Mouse (Mus musculus): ENCODE measurements around the gene D430042O09Rik. TPM values are rescaled to one million over a fixed set of nuclear protein-coding genes. Genes with fewer than 3 reads are reported as not detected.

Gene D430042O09Rik
- total RNA-seq, 2 experiments from 2014 or later, result 5.3 to 6.2 TPM

GRCm38 (mm10) chr7:125828561-125828960, 120.9 kb downstream of the D430042O09Rik start:
- Histone ChIP-seq H3K4me3 (no peak overlapping the region), H3K27ac (no peak overlapping the region)
- intact Hi-C loops (cut with DNase I), result no loop called here
- DNase-seq, result no peak
- no peak for TF ChIP-seq CTCF (IDR thresholded peaks at IDR 0.05)

DNA sequence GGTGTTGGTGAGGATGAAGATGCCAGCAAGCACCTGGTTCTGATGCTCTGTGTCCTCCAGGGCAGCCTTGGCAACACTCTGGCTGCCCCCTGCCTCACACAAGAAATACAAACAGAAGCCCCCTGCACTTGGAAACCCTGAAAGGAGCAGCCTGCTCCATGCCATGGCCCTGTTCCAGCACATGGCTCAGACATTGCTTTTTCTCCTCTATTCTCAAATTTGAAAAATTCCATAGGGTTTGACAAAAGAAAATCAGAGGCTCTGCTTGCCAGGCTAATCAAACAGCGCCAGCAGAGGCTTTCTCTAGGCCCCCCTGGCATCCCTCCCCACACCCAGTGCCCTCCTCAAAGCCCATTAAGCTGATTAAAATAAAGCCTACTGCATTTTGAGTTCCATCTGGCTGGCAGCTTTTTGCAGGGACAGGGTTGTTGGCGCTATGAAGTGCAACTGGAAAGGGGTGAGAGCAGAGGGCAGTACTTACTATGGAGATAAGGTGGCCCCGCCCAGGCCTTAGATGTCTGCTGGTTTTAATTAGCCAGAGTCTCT, 121.5 kb downstream of the D430042O09Rik start:
- no peak overlapping the region for H3K27ac ChIP-seq
- DNase-seq, result no peak
- H3K4me3 ChIP-seq, result no peak overlapping the region
- TF ChIP-seq CTCF (IDR thresholded peaks at IDR 0.05), result no peak
- intact Hi-C loops (cut with DNase I), result no loop called here

- no peak for TF ChIP-seq CTCF (IDR thresholded peaks at IDR 0.05)
- Histone ChIP-seq H3K4me3 (no peak overlapping the region), H3K27ac (no peak overlapping the region)
- intact Hi-C loops (cut with DNase I), result no loop called here
- no peak for DNase-seq
Observed at GRCm38 (mm10) chr7:125832767-125833166, 125.1 kb downstream of the D430042O09Rik start.

- no peak for TF ChIP-seq CTCF (IDR thresholded peaks at IDR 0.05)
- intact Hi-C loops (cut with DNase I), result no loop called here
- H3K27ac ChIP-seq, result no peak overlapping the region
- DNase-seq, result no peak
- no peak overlapping the region for H3K4me3 ChIP-seq
Observed at GRCm38 (mm10) chr7:125833471-125833870, 125.8 kb downstream of the D430042O09Rik start.

GRCm38 (mm10) chr7:125838078-125838742, 130.5 kb downstream of the D430042O09Rik start:
- no peak overlapping the region for H3K4me3 ChIP-seq
- intact Hi-C loops (cut with DNase I), result no loop called here
- no peak overlapping the region for H3K27ac ChIP-seq
- DNase-seq, result no peak
- TF ChIP-seq CTCF (IDR thresholded peaks at IDR 0.05), result no peak

DNA sequence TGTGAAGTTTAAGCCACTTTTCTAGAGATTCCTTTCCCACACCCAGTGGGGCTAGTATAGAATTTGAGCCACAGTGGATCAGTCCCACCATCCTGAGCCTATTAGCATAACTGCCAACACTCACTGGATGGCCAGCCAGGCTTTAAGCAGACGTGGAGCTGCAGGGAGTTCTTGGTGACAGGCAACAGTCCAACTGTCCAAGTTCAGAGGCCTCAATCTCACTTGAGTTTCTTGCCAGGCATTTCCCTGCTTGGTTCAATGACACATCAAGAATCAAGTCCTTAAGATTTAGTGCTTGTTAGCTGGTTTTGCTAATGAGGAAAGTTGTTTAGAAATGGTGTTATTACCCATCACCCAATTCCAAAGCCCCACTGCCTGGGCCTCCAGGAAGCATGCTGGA, 137.9 kb downstream of the D430042O09Rik start:
- intact Hi-C loops (cut with DNase I), result no loop called here
- TF ChIP-seq CTCF (IDR thresholded peaks at IDR 0.05), result no peak
- DNase-seq, result no peak
- H3K27ac ChIP-seq, result no peak overlapping the region
- no peak overlapping the region for H3K4me3 ChIP-seq

- no peak overlapping the region for H3K27ac ChIP-seq
Observed at GRCm38 (mm10) chr7:125846866-125847527, 139.3 kb downstream of the D430042O09Rik start.

DNA sequence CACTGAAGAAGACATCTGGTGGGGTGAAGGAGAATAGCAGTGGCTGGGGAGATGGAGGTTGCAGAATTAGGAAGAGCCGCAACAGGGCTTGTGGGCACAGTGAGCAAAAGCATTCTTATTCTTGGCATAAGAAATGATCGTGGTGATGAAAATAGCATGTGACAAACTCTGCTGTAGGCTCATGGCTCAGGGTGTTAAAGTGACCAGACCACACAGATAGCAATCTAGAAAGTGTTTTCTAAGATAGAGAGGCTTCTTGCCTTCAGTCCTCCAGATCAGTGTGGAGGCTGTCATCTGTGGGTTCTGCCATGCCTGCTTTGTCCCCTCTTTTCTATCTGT, 139.8 kb downstream of the D430042O09Rik start:
- DNase-seq, result no peak
- H3K4me3 ChIP-seq, result no peak overlapping the region
- no peak overlapping the region for H3K27ac ChIP-seq
- no peak for TF ChIP-seq CTCF (IDR thresholded peaks at IDR 0.05)
- intact Hi-C loops (cut with DNase I), result no loop called here

More at GRCm38 (mm10) chr7:125846866-125847527, 139.3 kb downstream of the D430042O09Rik start:
- intact Hi-C loops (cut with DNase I), result no loop called here
- TF ChIP-seq CTCF (IDR thresholded peaks at IDR 0.05), result peak; percentile 17; the same call in 1 of the 2 replicates
- no peak overlapping the region for H3K4me3 ChIP-seq
- DNase-seq, result peak; percentile 72

- no peak overlapping the region for H3K27ac ChIP-seq
Observed at GRCm38 (mm10) chr7:125859564-125859963, 151.9 kb downstream of the D430042O09Rik start.

DNA sequence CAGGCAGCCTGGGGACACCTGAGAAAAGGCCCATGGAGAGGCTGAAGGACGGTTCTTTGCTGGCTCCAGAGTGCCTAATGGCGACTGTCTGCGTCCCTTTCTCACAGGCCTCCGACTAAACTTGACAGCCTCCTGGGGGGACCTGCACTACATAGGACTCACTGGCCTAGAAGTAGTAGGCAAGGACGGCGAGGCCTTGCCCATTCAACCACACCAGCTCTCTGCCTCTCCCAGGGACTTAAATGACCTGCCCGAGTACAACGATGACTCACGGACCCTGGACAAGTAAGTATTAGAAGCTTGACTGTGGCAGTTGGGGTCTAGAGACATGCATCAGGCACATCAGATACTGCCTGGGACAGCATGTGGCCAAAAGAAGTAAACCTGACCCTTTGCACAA, 152.7 kb downstream of the D430042O09Rik start:
- DNase-seq, result no peak
- intact Hi-C loops (cut with DNase I), result no loop called here
- TF ChIP-seq CTCF (IDR thresholded peaks at IDR 0.05), result no peak
- H3K27ac ChIP-seq, result no peak overlapping the region
- no peak overlapping the region for H3K4me3 ChIP-seq

More at GRCm38 (mm10) chr7:125859564-125859963, 151.9 kb downstream of the D430042O09Rik start:
- no peak for DNase-seq
- H3K4me3 ChIP-seq, result no peak overlapping the region
- intact Hi-C loops (cut with DNase I), result no loop called here
- no peak for TF ChIP-seq CTCF (IDR thresholded peaks at IDR 0.05)

GRCm38 (mm10) chr7:125864026-125864425, 156.3 kb downstream of the D430042O09Rik start:
- no peak overlapping the region for H3K4me3 ChIP-seq
- no peak for TF ChIP-seq CTCF (IDR thresholded peaks at IDR 0.05)
- no peak for DNase-seq
- intact Hi-C loops (cut with DNase I), result no loop called here
- H3K27ac ChIP-seq, result no peak overlapping the region

DNA sequence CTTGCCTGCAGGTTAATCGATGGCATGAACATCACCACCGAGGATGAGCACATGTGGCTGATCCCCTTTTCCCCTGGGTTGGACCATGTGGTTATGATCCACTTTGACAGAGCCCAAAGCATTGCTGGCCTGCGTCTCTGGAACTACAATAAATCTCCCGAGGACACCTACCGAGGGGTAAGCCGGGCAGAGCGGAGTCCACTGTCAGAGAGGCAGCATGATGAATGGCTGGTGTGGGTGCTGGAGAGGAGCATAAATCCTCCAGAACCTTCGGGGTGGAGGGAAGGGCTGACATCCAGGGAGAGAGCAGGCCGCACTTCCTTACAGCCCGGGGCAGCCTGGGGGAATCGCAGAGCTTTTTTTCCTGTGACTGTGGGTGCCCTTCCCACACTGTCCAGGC, 157.5 kb downstream of the D430042O09Rik start:
- TF ChIP-seq CTCF (IDR thresholded peaks at IDR 0.05), result no peak
- Histone ChIP-seq H3K27ac (no peak overlapping the region), H3K4me3 (no peak overlapping the region)
- DNase-seq, result no peak
- intact Hi-C loops (cut with DNase I), result no loop called here

DNA sequence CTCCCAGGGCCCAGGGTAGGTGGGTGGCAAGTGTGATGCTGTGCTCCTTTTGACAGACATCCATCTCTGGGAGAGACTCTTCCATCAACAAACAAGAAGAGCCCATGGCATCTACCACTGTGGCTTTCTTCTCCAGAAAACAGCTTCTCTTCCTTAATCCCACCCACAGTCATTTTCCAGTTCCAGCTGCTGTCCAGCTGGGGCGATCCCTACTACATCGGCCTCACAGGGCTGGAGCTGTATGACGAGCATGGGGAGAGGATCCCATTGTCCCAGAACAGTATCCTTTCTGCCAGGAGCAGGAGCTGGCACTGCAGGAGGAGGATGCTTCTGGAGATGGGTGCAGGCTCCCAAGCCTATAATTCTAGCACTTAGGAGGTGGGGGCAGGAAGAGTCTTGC, 160.9 kb downstream of the D430042O09Rik start:
- H3K27ac ChIP-seq, result no peak overlapping the region
- intact Hi-C loops (cut with DNase I), result no loop called here
- DNase-seq, result no peak
- no peak overlapping the region for H3K4me3 ChIP-seq
- TF ChIP-seq CTCF (IDR thresholded peaks at IDR 0.05), result no peak
